Mouse (Mus musculus): ENCODE measurements around the gene Hacd2. TPM values are rescaled to one million over a fixed set of nuclear protein-coding genes. Genes with fewer than 3 reads are reported as not detected.

Gene Hacd2
- polyA plus RNA-seq, 1 experiment from 2014 or later: 61.8 TPM

DNA sequence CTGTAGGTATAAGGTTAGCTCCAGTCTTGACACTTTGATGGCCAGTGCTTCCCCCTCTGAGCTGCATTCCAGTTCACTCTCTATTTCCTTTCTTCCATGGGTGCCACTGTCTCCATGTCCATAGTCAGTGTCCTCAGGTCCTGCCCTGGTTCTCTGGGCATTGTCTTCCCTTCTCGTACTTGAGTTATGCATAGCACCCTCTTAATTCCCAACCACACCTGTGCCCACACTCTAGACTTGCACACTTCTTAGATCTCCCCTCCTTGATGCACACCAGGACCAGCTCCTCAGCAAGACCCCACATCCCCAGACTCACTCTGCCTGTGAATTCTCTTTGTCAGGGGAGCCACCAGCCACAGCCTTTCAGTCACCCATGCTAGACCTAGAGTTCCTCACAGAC is 30.0 kb downstream of the Hacd2 start:
- H3K9me3 ChIP-seq (ENCODE audit: control insufficient read depth, low read length): no peaks in the 10 kb centered on the region
- WGBS: 100% methylated on average over 1 of the region's 1 CpGs
- no peak for ATAC-seq (ENCODE audit: low read depth)

DNA sequence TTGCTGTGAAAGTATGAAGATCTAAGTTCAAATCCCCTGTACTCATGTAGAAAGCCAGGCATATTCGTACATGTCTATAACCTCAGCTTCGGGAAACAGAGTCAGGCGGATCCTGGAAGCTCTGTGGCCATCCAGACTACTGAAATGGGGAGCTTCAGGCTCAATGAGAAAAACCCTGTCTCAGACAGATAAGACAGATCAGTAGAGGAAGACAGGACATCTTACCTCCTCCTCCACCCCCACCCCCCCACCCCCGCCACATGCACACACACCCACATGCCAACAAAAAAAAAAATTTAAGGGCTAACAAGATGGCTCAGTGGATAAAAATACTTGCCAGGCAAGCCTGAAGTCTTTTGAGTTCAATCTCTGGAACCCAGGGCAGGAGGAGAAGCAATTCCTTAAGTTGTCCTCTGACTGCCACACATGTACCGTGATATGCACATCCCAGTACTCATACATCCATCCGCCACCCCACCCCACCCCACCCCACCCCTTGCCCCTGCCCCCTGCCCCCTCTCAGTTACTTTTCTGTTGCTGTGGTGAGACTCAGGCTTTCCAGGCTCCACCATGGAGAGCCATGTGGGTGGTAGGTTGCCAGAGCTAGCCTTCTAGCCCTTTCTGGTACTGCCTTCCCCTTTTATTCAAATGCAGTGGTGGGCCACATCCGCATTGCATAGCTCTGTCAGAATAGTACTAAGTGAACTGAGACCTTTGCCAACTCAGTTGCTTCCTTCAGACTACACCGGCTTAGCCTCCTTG is 32.4 kb downstream of the Hacd2 start:
- Histone ChIP-seq H3K36me3 (ENCODE audit: control insufficient read depth, insufficient read depth, low read length) (peaks cover 3% of the 10 kb centered on the region; the same call in 1 of the 2 replicates), H3K9ac (ENCODE audit: low read depth, low read length) (no peak overlapping the region), H3K9me3 (ENCODE audit: control insufficient read depth, low read length) (no peaks in the 10 kb centered on the region), H3K27me3 (replicated peaks; ENCODE audit: control insufficient read depth, insufficient read depth, low read length) (no peaks in the 10 kb centered on the region), H3K4me3 (ENCODE audit: low read depth, low read length) (no peak overlapping the region), H3K4me2 (ENCODE audit: low read depth, low read length) (no peak overlapping the region), H3K27ac (replicated peaks; ENCODE audit: low read depth, low read length) (no peak overlapping the region), H3K4me1 (ENCODE audit: control insufficient read depth, insufficient read depth, low read length) (no peaks in the 10 kb centered on the region)
- ATAC-seq (ENCODE audit: low read depth) (no peak), DNase-seq (ENCODE audit: low spot score) (no peak)
- WGBS: 91% methylated on average over 8 of the region's 8 CpGs

More for the DNA sequence above, 30.0 kb downstream of the Hacd2 start:
- Histone ChIP-seq H3K27me3 (replicated peaks; ENCODE audit: control insufficient read depth, insufficient read depth, low read length) (no peaks in the 10 kb centered on the region), H3K27ac (replicated peaks; ENCODE audit: low read depth, low read length) (no peak overlapping the region), H3K4me3 (ENCODE audit: low read depth, low read length) (no peak overlapping the region), H3K4me2 (ENCODE audit: low read depth, low read length) (no peak overlapping the region), H3K9ac (ENCODE audit: low read depth, low read length) (no peak overlapping the region), H3K36me3 (ENCODE audit: control insufficient read depth, insufficient read depth, low read length) (peaks cover 3% of the 10 kb centered on the region; the same call in 1 of the 2 replicates), H3K4me1 (ENCODE audit: control insufficient read depth, insufficient read depth, low read length) (no peaks in the 10 kb centered on the region)
- no peak for DNase-seq (ENCODE audit: low spot score)

- Histone ChIP-seq H3K4me2 (ENCODE audit: low read depth, low read length) (no peak overlapping the region), H3K27ac (replicated peaks; ENCODE audit: low read depth, low read length) (no peak overlapping the region), H3K4me1 (ENCODE audit: control insufficient read depth, insufficient read depth, low read length) (no peaks in the 10 kb centered on the region), H3K36me3 (ENCODE audit: control insufficient read depth, insufficient read depth, low read length) (peaks cover 3% of the 10 kb centered on the region; the same call in 1 of the 2 replicates), H3K9ac (ENCODE audit: low read depth, low read length) (no peak overlapping the region), H3K27me3 (replicated peaks; ENCODE audit: control insufficient read depth, insufficient read depth, low read length) (no peaks in the 10 kb centered on the region), H3K4me3 (ENCODE audit: low read depth, low read length) (no peak overlapping the region), H3K9me3 (ENCODE audit: control insufficient read depth, low read length) (no peaks in the 10 kb centered on the region)
- DNase-seq (ENCODE audit: low spot score) (no peak), ATAC-seq (ENCODE audit: low read depth) (no peak)
- 80% methylated on average over 1 of the region's 1 CpGs for WGBS
These were observed 32.9 kb downstream of the Hacd2 start for GRCm38 (mm10) chr16:35055194-35055506.

DNA sequence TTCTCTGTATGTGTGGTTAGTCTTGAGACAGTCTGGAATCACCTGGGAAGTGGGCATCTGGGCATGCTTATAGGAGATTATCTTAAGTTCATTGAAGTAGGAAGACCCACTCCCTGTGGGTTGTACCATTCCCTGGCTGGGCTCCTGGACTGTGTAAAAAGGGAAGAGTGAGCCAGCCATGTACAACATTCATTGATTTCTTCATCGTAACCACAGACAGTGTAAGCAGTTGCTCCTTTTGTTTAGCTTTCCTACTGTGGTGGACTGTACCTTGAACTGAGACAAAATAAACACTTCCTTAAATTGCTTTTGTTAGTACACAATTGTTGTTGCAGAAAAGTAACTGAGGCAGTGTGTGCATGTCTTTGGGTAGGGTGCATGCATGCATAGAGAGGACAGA is 33.6 kb downstream of the Hacd2 start:
- no peaks in the 10 kb centered on the region for H3K4me1 ChIP-seq (ENCODE audit: control insufficient read depth, insufficient read depth, low read length)
- no peaks in the 10 kb centered on the region for H3K27me3 ChIP-seq (replicated peaks; ENCODE audit: control insufficient read depth, insufficient read depth, low read length)
- no peak overlapping the region for H3K4me2 ChIP-seq (ENCODE audit: low read depth, low read length)
- DNase-seq (ENCODE audit: low spot score) (no peak), ATAC-seq (ENCODE audit: low read depth) (no peak)
- 83% methylated on average over 1 of the region's 1 CpGs for WGBS
- peaks cover 3% of the 10 kb centered on the region; the same call in 1 of the 2 replicates for H3K36me3 ChIP-seq (ENCODE audit: control insufficient read depth, insufficient read depth, low read length)
- H3K9ac ChIP-seq (ENCODE audit: low read depth, low read length): no peak overlapping the region
- no peaks in the 10 kb centered on the region for H3K9me3 ChIP-seq (ENCODE audit: control insufficient read depth, low read length)
- H3K27ac ChIP-seq (replicated peaks; ENCODE audit: low read depth, low read length): no peak overlapping the region
- no peak overlapping the region for H3K4me3 ChIP-seq (ENCODE audit: low read depth, low read length)

GRCm38 (mm10) chr16:35056306-35056705 is 34.1 kb downstream of the Hacd2 start:
- H3K36me3 ChIP-seq (ENCODE audit: control insufficient read depth, insufficient read depth, low read length): peaks cover 3% of the 10 kb centered on the region; the same call in 1 of the 2 replicates
- no peak overlapping the region for H3K9ac ChIP-seq (ENCODE audit: low read depth, low read length)
- peak; percentile 75 for DNase-seq (ENCODE audit: low spot score)
- no peak overlapping the region for H3K4me3 ChIP-seq (ENCODE audit: low read depth, low read length)
- 0 out of 2 replicates have a peak, but pooled peaks have one; percentile 22 for ATAC-seq (ENCODE audit: low read depth)
- no peaks in the 10 kb centered on the region for H3K9me3 ChIP-seq (ENCODE audit: control insufficient read depth, low read length)
- H3K4me2 ChIP-seq (ENCODE audit: low read depth, low read length): no peak overlapping the region
- no peaks in the 10 kb centered on the region for H3K27me3 ChIP-seq (replicated peaks; ENCODE audit: control insufficient read depth, insufficient read depth, low read length)
- H3K4me1 ChIP-seq (ENCODE audit: control insufficient read depth, insufficient read depth, low read length): no peaks in the 10 kb centered on the region
- 21% methylated on average over 5 of the region's 5 CpGs for WGBS
- H3K27ac ChIP-seq (replicated peaks; ENCODE audit: low read depth, low read length): no peak overlapping the region

- DNase-seq (ENCODE audit: low spot score) (no peak), ATAC-seq (ENCODE audit: low read depth) (no peak)
- Histone ChIP-seq H3K4me2 (ENCODE audit: low read depth, low read length) (no peak overlapping the region), H3K4me3 (ENCODE audit: low read depth, low read length) (no peak overlapping the region), H3K9me3 (ENCODE audit: control insufficient read depth, low read length) (no peaks in the 10 kb centered on the region), H3K27me3 (replicated peaks; ENCODE audit: control insufficient read depth, insufficient read depth, low read length) (no peaks in the 10 kb centered on the region), H3K27ac (replicated peaks; ENCODE audit: low read depth, low read length) (no peak overlapping the region), H3K9ac (ENCODE audit: low read depth, low read length) (no peak overlapping the region), H3K4me1 (ENCODE audit: control insufficient read depth, insufficient read depth, low read length) (no peaks in the 10 kb centered on the region), H3K36me3 (ENCODE audit: control insufficient read depth, insufficient read depth, low read length) (peaks cover 3% of the 10 kb centered on the region; the same call in 1 of the 2 replicates)
- 85% methylated on average over 3 of the region's 3 CpGs for WGBS
These were observed 34.6 kb downstream of the Hacd2 start for GRCm38 (mm10) chr16:35056786-35057185.

- H3K9ac ChIP-seq (ENCODE audit: low read depth, low read length): no peak overlapping the region
- no peak overlapping the region for H3K4me2 ChIP-seq (ENCODE audit: low read depth, low read length)
- H3K27ac ChIP-seq (replicated peaks; ENCODE audit: low read depth, low read length): no peak overlapping the region
- WGBS: 42% methylated on average over 2 of the region's 2 CpGs
- no peaks in the 10 kb centered on the region for H3K9me3 ChIP-seq (ENCODE audit: control insufficient read depth, low read length)
- H3K4me3 ChIP-seq (ENCODE audit: low read depth, low read length): no peak overlapping the region
- no peaks in the 10 kb centered on the region for H3K4me1 ChIP-seq (ENCODE audit: control insufficient read depth, insufficient read depth, low read length)
- no peaks in the 10 kb centered on the region for H3K27me3 ChIP-seq (replicated peaks; ENCODE audit: control insufficient read depth, insufficient read depth, low read length)
- DNase-seq (ENCODE audit: low spot score) (peak; percentile 22), ATAC-seq (ENCODE audit: low read depth) (0 out of 2 replicates have a peak, but pooled peaks have one; percentile 53)
- no peaks in the 10 kb centered on the region; the same call in 1 of the 2 replicates for H3K36me3 ChIP-seq (ENCODE audit: control insufficient read depth, insufficient read depth, low read length)
These were observed 38.8 kb downstream of the Hacd2 start for GRCm38 (mm10) chr16:35061017-35061416.

GRCm38 (mm10) chr16:35065724-35066123 is 43.5 kb downstream of the Hacd2 start:
- Histone ChIP-seq H3K36me3 (ENCODE audit: control insufficient read depth, insufficient read depth, low read length) (no peaks in the 10 kb centered on the region), H3K4me1 (ENCODE audit: control insufficient read depth, insufficient read depth, low read length) (no peaks in the 10 kb centered on the region), H3K9me3 (ENCODE audit: control insufficient read depth, low read length) (no peaks in the 10 kb centered on the region), H3K27ac (replicated peaks; ENCODE audit: low read depth, low read length) (no peak overlapping the region), H3K9ac (ENCODE audit: low read depth, low read length) (no peak overlapping the region), H3K4me3 (ENCODE audit: low read depth, low read length) (no peak overlapping the region), H3K27me3 (replicated peaks; ENCODE audit: control insufficient read depth, insufficient read depth, low read length) (no peaks in the 10 kb centered on the region), H3K4me2 (ENCODE audit: low read depth, low read length) (no peak overlapping the region)
- WGBS: 83% methylated on average over 6 of the region's 6 CpGs
- ATAC-seq (ENCODE audit: low read depth): no peak
- peak; percentile 2 for DNase-seq (ENCODE audit: low spot score)

- peak; percentile 56 for DNase-seq (ENCODE audit: low spot score)
- H3K4me1 ChIP-seq (ENCODE audit: control insufficient read depth, insufficient read depth, low read length): no peaks in the 10 kb centered on the region
- H3K9me3 ChIP-seq (ENCODE audit: control insufficient read depth, low read length): no peaks in the 10 kb centered on the region
- H3K36me3 ChIP-seq (ENCODE audit: control insufficient read depth, insufficient read depth, low read length): no peaks in the 10 kb centered on the region
- H3K4me2 ChIP-seq (ENCODE audit: low read depth, low read length): no peak overlapping the region
- H3K4me3 ChIP-seq (ENCODE audit: low read depth, low read length): no peak overlapping the region
- ATAC-seq (ENCODE audit: low read depth): no peak; the same call in 1 of the 2 replicates
- no peaks in the 10 kb centered on the region for H3K27me3 ChIP-seq (replicated peaks; ENCODE audit: control insufficient read depth, insufficient read depth, low read length)
- WGBS: 44% methylated on average over 8 of the region's 8 CpGs
- H3K9ac ChIP-seq (ENCODE audit: low read depth, low read length): no peak overlapping the region
- no peak overlapping the region for H3K27ac ChIP-seq (replicated peaks; ENCODE audit: low read depth, low read length)
These were observed 44.9 kb downstream of the Hacd2 start for GRCm38 (mm10) chr16:35067095-35067494.

All from embryonic facial prominence, embryonic 14.5 days (tissue).